In the genomic region with DNA sequence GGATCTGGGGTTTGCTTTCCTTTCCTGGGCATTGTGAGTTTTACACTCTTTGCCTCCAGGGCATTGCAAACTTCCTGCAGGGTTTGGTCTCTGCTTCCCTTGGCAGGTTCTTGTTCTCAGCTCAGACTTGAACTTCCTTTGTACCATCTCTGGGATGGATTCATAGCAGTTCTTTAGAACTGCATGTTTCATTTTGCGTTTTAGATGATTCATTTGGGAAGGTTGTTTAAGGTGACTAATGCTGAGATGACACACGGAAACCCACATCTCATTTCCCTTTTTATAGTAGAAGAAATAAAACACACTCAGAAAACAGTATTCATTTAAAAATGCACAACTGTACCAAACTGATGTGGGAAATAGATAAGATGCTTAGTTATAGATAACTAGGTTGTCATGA, we compare ENCODE assay signal across 15 mouse cellular contexts.
"Had no signal": no experiment of that assay in that cellular context is flagged by ENCODE, and none has a peak within 500 bp of the region (broad histone marks: within the 10 kb centered on the region; RNA-seq: fewer than 3 reads in every experiment).

No protein-coding gene starts in this region.

- H3K4me1 ChIP-seq: liver, embryonic 13.5 days; midbrain, embryonic 10.5 days; midbrain, embryonic 13.5 days had no signal

- H3K27ac ChIP-seq: kidney, postnatal 0 days; layer of hippocampus, adult 2 months; liver, embryonic 13.5 days; midbrain, embryonic 10.5 days; midbrain, embryonic 13.5 days had no signal

- H3K4me2 ChIP-seq: liver, embryonic 13.5 days; midbrain, embryonic 13.5 days had no signal

- DNase-seq: kidney, adult 2 months; kidney, postnatal 25 days; layer of hippocampus, adult 9-11 months; liver, embryonic 13.5 days; lung, adult 2 months; lung, postnatal 14 days; lung, postnatal 4 days; right cerebral cortex, postnatal 25 days; thymus, postnatal 25 days had no signal

- H3K27me3 ChIP-seq: liver, embryonic 13.5 days; megakaryocyte, embryonic 14.5 days; midbrain, embryonic 13.5 days had no signal

- H3K9ac ChIP-seq: liver, embryonic 13.5 days; midbrain, embryonic 13.5 days had no signal

- H3K4me3 ChIP-seq: layer of hippocampus, adult 2 months; liver, embryonic 13.5 days; megakaryocyte, embryonic 14.5 days; midbrain, embryonic 10.5 days; midbrain, embryonic 13.5 days had no signal

- ATAC-seq: intestine, postnatal 0 days; midbrain, embryonic 13.5 days had no signal

- H3K36me3 ChIP-seq: liver, embryonic 13.5 days; midbrain, embryonic 10.5 days; midbrain, embryonic 13.5 days had no signal

- H3K9me3 ChIP-seq: liver, embryonic 13.5 days; megakaryocyte, embryonic 14.5 days; midbrain, embryonic 10.5 days; midbrain, embryonic 13.5 days had no signal
